Mouse (Mus musculus): Measurements from ENCODE around the gene Hoxa9.

Gene Hoxa9

DNA sequence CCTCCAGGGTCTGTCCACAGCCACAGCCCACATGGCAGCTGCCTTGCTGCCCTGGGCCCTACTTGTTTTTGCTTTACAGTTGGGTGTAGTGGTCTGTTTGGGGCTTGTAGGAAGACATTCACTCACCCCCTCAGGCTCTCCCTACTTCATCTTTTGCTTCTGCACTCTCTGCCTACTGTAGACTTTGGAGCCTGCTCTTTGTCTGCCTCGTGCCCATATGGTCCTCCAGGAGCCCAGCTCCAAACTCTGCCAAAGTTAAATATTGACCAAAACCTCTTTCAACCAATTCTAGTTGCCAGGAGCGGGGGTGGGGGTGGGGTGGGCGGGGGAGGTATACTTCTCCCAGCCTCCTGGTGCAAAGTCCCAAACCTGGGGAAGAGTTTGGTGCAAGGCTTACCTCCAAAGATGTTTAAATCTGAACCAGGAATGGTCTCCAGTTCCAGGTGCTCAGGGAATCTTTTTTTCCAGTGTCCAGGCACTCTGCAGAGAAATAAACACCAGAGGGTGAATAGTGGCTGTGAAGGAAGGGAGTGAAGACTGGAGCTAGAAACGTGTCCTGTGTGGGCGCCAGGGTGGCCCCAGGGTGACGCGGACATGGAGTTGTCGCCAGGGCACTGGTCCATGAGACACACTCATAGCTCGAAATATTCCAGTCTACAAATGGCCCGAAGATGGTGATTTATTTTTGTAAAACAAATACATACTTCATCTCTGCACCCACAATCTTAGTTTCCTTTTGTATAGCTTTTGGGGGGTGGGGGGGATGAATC is 47.4 kb downstream of the Hoxa9 start:
- DNase-seq (ENCODE audit: extremely low spot score, low read depth, low spot score): no peak

- no peak for DNase-seq (ENCODE audit: extremely low spot score, low read depth, low spot score)
Measured at GRCm38 (mm10) chr6:52182793-52183192, 48.1 kb downstream of the Hoxa9 start.

DNA sequence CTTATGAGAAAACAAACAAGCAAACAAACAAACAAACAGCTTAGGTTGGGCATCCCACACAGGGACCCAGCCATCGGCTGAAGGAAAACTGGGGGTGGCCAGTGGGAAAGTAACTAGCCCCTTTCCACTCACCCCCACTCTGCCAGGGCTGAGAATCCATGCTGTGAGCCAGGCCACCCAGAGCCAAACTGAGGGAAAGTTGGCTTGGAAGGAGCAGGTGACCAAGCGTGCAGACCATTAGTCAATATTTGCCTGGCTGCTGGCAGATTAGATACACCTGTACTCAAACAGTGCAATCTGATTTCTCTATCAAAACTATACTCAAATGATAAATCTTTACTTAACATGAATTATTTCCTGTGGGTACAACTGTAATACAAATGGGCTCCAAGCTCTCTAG is 48.9 kb downstream of the Hoxa9 start:
- no peak for DNase-seq (ENCODE audit: extremely low spot score, low read depth, low spot score)

DNA sequence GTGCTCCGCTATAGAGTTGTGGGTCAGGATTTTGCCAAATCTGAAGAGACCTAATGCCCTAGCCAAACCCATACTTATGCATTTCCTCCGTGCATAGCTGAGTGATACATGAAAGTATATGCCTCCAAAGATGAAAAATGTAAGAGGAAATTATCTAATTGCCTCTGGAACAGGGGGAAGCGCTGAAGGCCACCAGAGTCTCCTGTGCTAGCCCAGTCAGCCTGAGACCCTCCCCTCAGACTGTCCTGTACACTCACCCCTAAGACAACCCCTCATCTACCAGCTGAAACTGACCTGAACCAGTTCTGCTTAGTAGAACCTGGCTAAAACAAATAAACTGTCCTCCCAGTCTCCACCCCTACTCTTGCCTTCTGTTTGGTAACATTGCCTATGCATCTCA is 50.2 kb downstream of the Hoxa9 start:
- no peak for DNase-seq (ENCODE audit: extremely low spot score, low read depth, low spot score)

GRCm38 (mm10) chr6:52180213-52180710 is 50.6 kb downstream of the Hoxa9 start:
- no peak for DNase-seq (ENCODE audit: extremely low spot score, low read depth, low spot score)

GRCm38 (mm10) chr6:52179690-52180089 is 51.2 kb downstream of the Hoxa9 start:
- DNase-seq (ENCODE audit: extremely low spot score, low read depth, low spot score): no peak

GRCm38 (mm10) chr6:52178918-52179665 is 51.8 kb downstream of the Hoxa9 start:
- no peak for DNase-seq (ENCODE audit: extremely low spot score, low read depth, low spot score)

- DNase-seq (ENCODE audit: extremely low spot score, low read depth, low spot score): no peak
Measured at GRCm38 (mm10) chr6:52177806-52178205, 53.1 kb downstream of the Hoxa9 start.

- no peak for DNase-seq (ENCODE audit: extremely low spot score, low read depth, low spot score)
Measured at GRCm38 (mm10) chr6:52177061-52177735, 53.7 kb downstream of the Hoxa9 start, which contains the start of gene 5730596B20Rik. TSS of gene 5730596B20Rik (plus strand) at chr6:52177498.

DNA sequence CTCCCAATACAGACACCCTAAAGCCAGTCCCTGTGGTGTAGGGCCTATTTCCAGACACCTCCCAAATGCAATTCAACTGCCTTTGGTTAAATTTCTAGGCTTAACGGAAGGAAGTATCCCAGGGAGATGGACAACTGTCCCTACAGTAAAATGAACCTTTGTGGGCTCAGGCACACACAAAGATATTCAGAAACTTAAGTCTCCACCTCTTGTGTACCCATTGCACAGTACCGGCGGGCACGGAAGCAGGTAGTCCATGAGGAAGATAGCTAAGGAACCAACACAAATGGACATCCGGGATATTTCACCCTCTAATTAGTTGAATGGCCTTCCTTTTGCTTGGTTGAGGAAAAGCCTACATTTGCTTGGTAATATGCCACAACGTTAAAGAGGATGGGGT is 54.5 kb downstream of the Hoxa9 start:
- DNase-seq (ENCODE audit: extremely low spot score, low read depth, low spot score): no peak

DNA sequence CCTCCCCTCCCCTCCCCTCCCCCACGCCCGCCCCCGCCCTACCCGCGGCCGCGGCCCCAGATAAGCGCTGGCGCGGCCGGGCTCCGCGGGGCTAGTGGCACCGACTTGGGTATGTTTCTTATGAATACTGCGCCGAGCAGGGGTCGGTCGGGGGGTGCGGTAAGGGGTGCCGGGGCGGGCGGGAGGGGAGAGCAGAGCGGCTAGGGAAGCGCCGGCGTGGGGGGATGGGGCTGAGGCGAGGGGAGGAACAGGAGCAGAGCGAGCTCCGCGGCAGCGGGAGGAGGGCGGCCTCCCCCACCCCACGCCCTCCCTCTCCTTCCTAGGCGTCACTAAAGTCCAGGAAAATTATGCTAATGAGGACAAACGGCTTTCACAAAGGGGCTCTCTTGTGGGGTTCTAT is 55.0 kb downstream of the Hoxa9 start:
- DNase-seq (ENCODE audit: extremely low spot score, low read depth, low spot score): no peak

DNA sequence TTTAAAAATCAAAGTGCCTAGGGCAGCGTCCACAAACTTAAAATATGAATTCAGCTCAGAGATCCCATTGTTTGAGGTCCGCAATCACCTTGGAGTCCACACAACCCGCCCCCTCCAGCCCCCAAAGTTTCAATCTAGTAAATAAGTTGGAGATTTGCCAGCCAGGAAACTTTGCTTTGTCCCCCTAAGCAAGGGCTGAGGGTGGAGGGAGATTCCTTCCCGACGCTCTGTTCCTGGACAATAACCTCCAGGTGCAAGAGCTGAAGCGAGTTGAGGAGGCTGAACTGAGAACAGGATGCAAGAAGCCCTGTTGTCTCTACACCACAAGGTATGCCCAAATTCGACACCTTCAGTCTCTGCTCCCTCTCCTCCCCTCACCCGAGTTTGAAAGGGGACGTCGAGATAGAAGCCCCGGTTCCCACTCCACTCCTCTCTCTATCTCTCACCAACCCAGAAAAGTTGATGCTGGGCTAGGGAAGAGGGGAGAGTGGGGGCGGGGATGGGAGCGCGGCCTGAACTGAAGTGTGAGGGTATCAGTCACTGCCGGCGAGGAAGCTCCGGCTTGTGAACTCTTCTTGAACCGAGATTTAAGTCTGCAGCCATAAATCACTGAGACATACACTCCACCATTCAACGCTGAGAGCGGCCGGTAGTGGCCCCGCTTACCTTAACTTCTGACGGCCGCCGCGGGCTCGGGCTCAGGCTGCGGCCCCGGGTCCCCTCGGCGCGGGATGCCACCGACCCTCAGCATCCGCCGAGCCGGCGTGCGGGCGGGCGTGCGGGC is 55.7 kb downstream of the Hoxa9 start:
- no peak for DNase-seq (ENCODE audit: extremely low spot score, low read depth, low spot score)

GRCm38 (mm10) chr6:52173648-52174047 is 57.2 kb downstream of the Hoxa9 start:
- DNase-seq (ENCODE audit: extremely low spot score, low read depth, low spot score): no peak
